Mouse (Mus musculus) central nervous system, embryonic 14 days (tissue): ENCODE results near the gene Itm2c. TPM values are rescaled to one million over a fixed set of nuclear protein-coding genes. Genes with fewer than 3 reads are reported as not detected.

Source experiments
- polyA plus RNA-seq: library from polyadenylated mRNA; depleted of rRNA; stranded (reverse); fragments of >200 nt; gene quantifications from 2 replicates; pipeline ENCODE4 v1.2.3, GENCODE M21; 2012; rRNA removed

Itm2c gene
- polyA plus RNA-seq: 156 and 169 TPM in 2 replicates

DNA sequence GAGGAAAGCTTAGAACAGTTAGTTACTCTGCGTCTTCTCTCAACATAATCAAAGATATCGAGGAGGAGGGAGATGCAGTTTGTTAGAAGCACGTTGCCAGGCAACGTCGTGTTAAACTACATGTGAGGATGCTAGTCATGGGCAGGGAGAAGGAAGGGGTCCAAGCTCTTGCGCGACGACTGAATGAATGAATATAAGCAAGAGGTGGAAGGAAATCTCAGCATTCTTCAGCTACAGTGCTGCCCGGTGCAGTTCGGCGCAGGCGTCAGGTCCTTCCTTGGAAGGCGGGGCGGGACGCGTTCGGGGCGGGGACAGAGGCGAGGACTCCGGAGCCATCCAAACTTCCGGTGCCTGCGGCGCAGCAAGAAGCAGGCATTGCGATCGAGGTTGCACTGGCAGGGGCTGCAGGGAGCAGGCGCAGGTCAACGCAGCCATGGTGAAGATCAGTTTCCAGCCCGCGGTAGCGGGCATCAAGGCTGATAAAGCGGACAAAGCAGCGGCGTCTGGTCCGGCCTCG, at the start of gene Itm2c:
Gene Itm2c (plus strand): TSS at position 51 of the 517 bp plus-strand sequence.

DNA sequence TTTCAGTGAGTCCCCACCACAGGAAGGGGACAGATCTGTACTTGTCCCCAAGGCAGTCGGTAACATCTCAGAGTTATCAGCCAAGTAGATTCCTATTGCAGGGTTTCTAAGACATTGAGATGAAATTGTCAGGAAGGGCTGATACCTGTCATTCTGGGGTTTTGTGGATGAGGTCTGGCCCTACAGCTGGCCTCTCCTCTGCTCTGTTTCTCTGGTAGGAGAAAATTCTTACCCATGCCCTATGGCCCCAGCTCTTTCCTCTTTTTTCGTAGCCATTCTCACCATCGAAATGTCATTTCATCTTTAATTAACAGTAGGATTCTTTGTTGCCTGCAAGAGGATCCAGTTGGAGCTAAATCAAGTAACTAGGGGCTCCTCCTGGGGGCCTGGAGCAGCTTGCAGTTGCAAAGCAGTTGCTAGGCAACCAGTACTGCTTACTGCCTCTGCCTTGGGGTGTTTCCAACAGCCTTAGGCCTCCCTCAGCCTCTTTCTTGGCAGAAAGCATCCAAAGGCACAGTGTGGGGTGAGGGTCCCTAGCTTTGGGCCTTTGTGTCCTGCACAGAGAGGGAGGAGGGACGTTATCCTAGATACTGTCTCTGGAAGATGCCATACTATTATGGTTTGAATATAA, 34.1 kb downstream of the Itm2c start, which contains the start of gene 4933407L21Rik:
Gene 4933407L21Rik (plus strand): TSS at position 427 of the 631 bp plus-strand sequence.

Other genes with a start within 250 kb of the Itm2c start
- gene Sp100, start 244.3 kb upstream of the Itm2c start, polyA plus RNA-seq: 1.7 and 2.1 TPM in 2 replicates
- gene A630001G21Rik, start 115.6 kb upstream of the Itm2c start, polyA plus RNA-seq: 1.0 and 2.4 TPM in 2 replicates
- 91.7 and 103 TPM in 2 replicates for gene Cab39, start 100.8 kb upstream of the Itm2c start, polyA plus RNA-seq
- 6.2 and 6.9 TPM in 2 replicates for gene 4933407L21Rik, start 34.2 kb downstream of the Itm2c start, polyA plus RNA-seq
- gene Gpr55, start 66.7 kb downstream of the Itm2c start, polyA plus RNA-seq: 0.01 and 0.02 TPM in 2 replicates
- gene Spata3, start 122.5 kb downstream of the Itm2c start, polyA plus RNA-seq: 0.23 TPM in 1 of 2 replicates, not detected in the other
- gene 2810459M11Rik, start 151.6 kb downstream of the Itm2c start, polyA plus RNA-seq: 5.5 and 7.3 TPM in 2 replicates
- gene Psmd1, start 170.1 kb downstream of the Itm2c start, polyA plus RNA-seq: 90.3 and 91.2 TPM in 2 replicates
- gene Htr2b, start 217.7 kb downstream of the Itm2c start, polyA plus RNA-seq: 0.05 and 0.13 TPM in 2 replicates
- gene Gm21972, start 239.4 kb downstream of the Itm2c start, polyA plus RNA-seq: 2.3 and 2.5 TPM in 2 replicates